ENCODE assay signal across 1 mouse cellular context in the genomic region with DNA sequence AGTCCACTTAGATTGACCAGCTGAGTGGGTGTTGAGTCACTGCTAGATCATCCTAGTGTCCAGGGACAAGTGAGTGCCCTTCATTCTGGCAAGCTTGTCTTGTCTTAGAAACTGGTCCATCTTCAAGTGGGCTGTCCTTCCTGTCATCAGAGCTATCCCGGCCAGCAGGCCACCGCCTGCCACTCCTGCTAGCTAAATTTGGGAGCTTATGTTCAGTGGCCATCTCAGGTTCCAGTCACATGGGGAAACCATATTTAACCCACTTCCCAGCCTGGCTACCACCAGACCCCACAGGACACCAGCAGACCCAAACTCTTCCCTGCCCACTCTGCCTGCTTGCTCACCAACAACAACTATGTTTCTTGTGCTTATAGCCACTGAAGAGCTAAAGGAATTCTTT.
TF ChIP-seq lines count a peak whose summit lies in the region.

No protein-coding gene starts in this region.

TF ChIP-seq in C2C12, 6 proteins besides CTCF, POLR2A, EP300 and RAD21 (continued from another document):
- no peak for TF ChIP-seq MYOD1 (IDR thresholded peaks at IDR 0.05; ENCODE audit: control insufficient read depth, insufficient read length, low read depth)
- no peak for TF ChIP-seq MAX (IDR thresholded peaks at IDR 0.05)
- TF ChIP-seq MYOG (IDR thresholded peaks at IDR 0.05; ENCODE audit: control insufficient read depth, extremely low read depth, insufficient read length), result no peak
- no peak for TF ChIP-seq CEBPB (IDR thresholded peaks at IDR 0.05; ENCODE audit: low read depth)
TF ChIP-seq in C2C12: peak in this region for 1.
